Mouse (Mus musculus) effector memory CD4-positive, alpha-beta T cell, adult 7 months (primary cell): ENCODE measurements around the gene 1190002N15Rik. TPM values are rescaled to one million over a fixed set of nuclear protein-coding genes. Genes with fewer than 3 reads are reported as not detected.

ENCODE experiments used
- polyA plus RNA-seq: library from polyadenylated mRNA; unstranded; fragments of 100-300 nt; shearing (Covaris generic); gene quantifications from one replicate; pipeline ENCODE4 v1.2.1, GENCODE M21; 2017

Gene 1190002N15Rik
- 36.6 TPM for polyA plus RNA-seq

GRCm38 (mm10) chr9:94537970-94538822 lies at the start of gene 1190002N15Rik:
1190002N15Rik (minus strand) TSS chr9:94538081.

Other genes starting within 250 kb of the 1190002N15Rik start
- gene Slc9a9, start 131.8 kb upstream of the 1190002N15Rik start, polyA plus RNA-seq = 84.8 TPM